Mouse (Mus musculus) stomach, embryonic 15.5 days (tissue): Measurements from ENCODE around the gene Ccdc138. TPM values are rescaled to one million over a fixed set of nuclear protein-coding genes. Genes with fewer than 3 reads are reported as not detected.

Source experiments
- ATAC-seq: fragments of 200-750 bp; cut with Nextera tagmentation; 2 replicates; pipeline ENCODE4 v1.8.0; 2017; ENCODE audit warnings: low read depth, moderate number of reproducible peaks, moderate TSS enrichment; ENCODE audit not compliant: insufficient read depth, low FRiP score
- H3K27ac ChIP-seq: fragments of 300-500 bp; sonication (generic); 2 replicates; pipeline ENCODE4 v1.5.1; 2015; ENCODE audit warnings: mild to moderate bottlenecking, inconsistent platforms
- H3K27me3 ChIP-seq: fragments of 300-500 bp; sonication (generic); replicated peaks from 2 replicates; pipeline ENCODE4 v1.6.1; 2015; ENCODE audit warnings: inconsistent platforms
- H3K36me3 ChIP-seq: fragments of 300-500 bp; sonication (generic); 2 replicates; pipeline ENCODE4 v1.6.1; 2015; ENCODE audit warnings: inconsistent platforms
- H3K4me1 ChIP-seq: fragments of 300-500 bp; sonication (generic); 2 replicates; pipeline ENCODE4 v1.6.1; 2015; ENCODE audit warnings: inconsistent platforms
- H3K4me2 ChIP-seq: fragments of 300-500 bp; sonication (generic); 2 replicates; pipeline ENCODE4 v1.6.1; 2015; ENCODE audit warnings: mild to moderate bottlenecking, inconsistent platforms
- H3K4me3 ChIP-seq: fragments of 300-500 bp; sonication (generic); replicated peaks from 2 replicates; pipeline ENCODE4 v1.5.1; 2015; ENCODE audit warnings: inconsistent platforms
- H3K9ac ChIP-seq: fragments of 300-500 bp; sonication (generic); 2 replicates; pipeline ENCODE4 v1.6.1; 2015; ENCODE audit warnings: inconsistent platforms
- H3K9me3 ChIP-seq: fragments of 300-500 bp; sonication (generic); 2 replicates; pipeline ENCODE4 v1.6.1; 2016; ENCODE audit warnings: inconsistent platforms
- whole genome bisulfite sequencing: fragments of 180-500 bp; shearing (Covaris S2); methylation state at CpG from one replicate; pipeline ENCODE4 v1.1.7; 2015; 5-methylcytosine and 5-hydroxymethylcytosine counted together
- polyA plus RNA-seq: library from polyadenylated mRNA; unstranded; fragments of >200 nt; fragmentation: Nextera tagmentation; extraction: Ambion mirVana; gene quantifications from 2 replicates; pipeline ENCODE4 v1.2.1, GENCODE M21; 2015

Gene Ccdc138
- polyA plus RNA-seq, result 7.7 and 9.3 TPM in 2 replicates

- no peaks in the 10 kb centered on the region for H3K9me3 ChIP-seq
- H3K9ac ChIP-seq, result peak within 1 kb of the TSS; percentile 42; the same call in 1 of the 2 replicates
- no peaks in the 10 kb centered on the region for H3K4me1 ChIP-seq
- no peaks in the 10 kb centered on the region for H3K27me3 ChIP-seq
- ATAC-seq, result peak; percentile 98
- WGBS, result 1% methylated on average over 50 of the region's 50 CpGs
- peak within 1 kb of the TSS; percentile 87 for H3K27ac ChIP-seq
- peaks cover 13% of the 10 kb centered on the region for H3K36me3 ChIP-seq
- peak within 1 kb of the TSS; percentile 69 for H3K4me3 ChIP-seq
- H3K4me2 ChIP-seq, result peak within 1 kb of the TSS; percentile 67
Measured at GRCm38 (mm10) chr10:58497320-58498284, at the start of gene Ccdc138. TSS of gene Ccdc138 (plus strand) at chr10:58497948.

- Histone ChIP-seq H3K4me1 (no peaks in the 10 kb centered on the region), H3K4me2 (no peak overlapping the region), H3K27me3 (no peaks in the 10 kb centered on the region), H3K9me3 (no peaks in the 10 kb centered on the region), H3K4me3 (no peak overlapping the region), H3K27ac (no peak overlapping the region), H3K9ac (no peak overlapping the region), H3K36me3 (peaks cover 10% of the 10 kb centered on the region; the same call in 1 of the 2 replicates)
- no peak for ATAC-seq
Measured at GRCm38 (mm10) chr10:58451575-58451974, 46.2 kb upstream of the Ccdc138 start.

- H3K4me1 ChIP-seq, result no peaks in the 10 kb centered on the region
- no peak overlapping the region for H3K27ac ChIP-seq
- H3K4me2 ChIP-seq, result no peak overlapping the region
- no peak overlapping the region for H3K9ac ChIP-seq
- 76% methylated on average over 1 of the region's 1 CpGs for WGBS
- no peaks in the 10 kb centered on the region for H3K9me3 ChIP-seq
- H3K27me3 ChIP-seq, result no peaks in the 10 kb centered on the region
- no peak overlapping the region for H3K4me3 ChIP-seq
- H3K36me3 ChIP-seq, result peaks cover 10% of the 10 kb centered on the region; the same call in 1 of the 2 replicates
- peak; percentile 66; the same call in 1 of the 2 replicates for ATAC-seq
Measured at GRCm38 (mm10) chr10:58452185-58452584, 45.6 kb upstream of the Ccdc138 start.

- ATAC-seq, result no peak
- Histone ChIP-seq H3K4me1 (no peaks in the 10 kb centered on the region), H3K27me3 (no peaks in the 10 kb centered on the region), H3K27ac (no peak overlapping the region), H3K36me3 (peaks cover 27% of the 10 kb centered on the region), H3K9ac (no peak overlapping the region), H3K4me2 (no peak overlapping the region), H3K9me3 (no peaks in the 10 kb centered on the region), H3K4me3 (no peak overlapping the region)
- WGBS, result 94% methylated on average over 1 of the region's 1 CpGs
Measured at GRCm38 (mm10) chr10:58459896-58460295, 37.9 kb upstream of the Ccdc138 start.

- Histone ChIP-seq H3K4me3 (no peak overlapping the region), H3K27me3 (no peaks in the 10 kb centered on the region), H3K9ac (no peak overlapping the region), H3K9me3 (no peaks in the 10 kb centered on the region), H3K4me1 (no peaks in the 10 kb centered on the region), H3K4me2 (no peak overlapping the region), H3K27ac (no peak overlapping the region), H3K36me3 (peaks cover 37% of the 10 kb centered on the region; the same call in 1 of the 2 replicates)
- no peak for ATAC-seq
- 88% methylated on average over 5 of the region's 5 CpGs for WGBS
Measured at GRCm38 (mm10) chr10:58477086-58477755, 20.5 kb upstream of the Ccdc138 start.

- no peak overlapping the region for H3K27ac ChIP-seq
- WGBS, result 97% methylated on average over 2 of the region's 2 CpGs
- no peaks in the 10 kb centered on the region for H3K27me3 ChIP-seq
- H3K4me1 ChIP-seq, result no peaks in the 10 kb centered on the region
- no peak overlapping the region for H3K4me2 ChIP-seq
- H3K4me3 ChIP-seq, result no peak overlapping the region
- no peak overlapping the region for H3K9ac ChIP-seq
- H3K36me3 ChIP-seq, result peaks cover 37% of the 10 kb centered on the region; the same call in 1 of the 2 replicates
- no peak for ATAC-seq
- no peaks in the 10 kb centered on the region for H3K9me3 ChIP-seq
Measured at GRCm38 (mm10) chr10:58478071-58478578, 19.6 kb upstream of the Ccdc138 start.

GRCm38 (mm10) chr10:58479954-58480490, 17.7 kb upstream of the Ccdc138 start:
- Histone ChIP-seq H3K4me3 (no peak overlapping the region), H3K9me3 (no peaks in the 10 kb centered on the region), H3K4me1 (no peaks in the 10 kb centered on the region), H3K9ac (no peak overlapping the region), H3K27me3 (no peaks in the 10 kb centered on the region), H3K4me2 (no peak overlapping the region), H3K27ac (no peak overlapping the region), H3K36me3 (peaks cover 43% of the 10 kb centered on the region; the same call in 1 of the 2 replicates)
- ATAC-seq, result no peak
- WGBS, result 88% methylated on average over 4 of the region's 4 CpGs

GRCm38 (mm10) chr10:58491031-58491430, 6.7 kb upstream of the Ccdc138 start:
- H3K9me3 ChIP-seq, result no peaks in the 10 kb centered on the region
- no peaks in the 10 kb centered on the region for H3K27me3 ChIP-seq
- no peak overlapping the region for H3K9ac ChIP-seq
- H3K36me3 ChIP-seq, result peaks cover 33% of the 10 kb centered on the region
- H3K4me2 ChIP-seq, result no peak overlapping the region
- no peak for ATAC-seq
- no peak overlapping the region for H3K4me3 ChIP-seq
- WGBS, result 90% methylated on average over 5 of the region's 5 CpGs
- H3K27ac ChIP-seq, result no peak overlapping the region
- no peaks in the 10 kb centered on the region for H3K4me1 ChIP-seq

GRCm38 (mm10) chr10:58495637-58496036, 2.1 kb upstream of the Ccdc138 start:
- Histone ChIP-seq H3K9me3 (no peaks in the 10 kb centered on the region), H3K4me3 (no peak overlapping the region), H3K27me3 (no peaks in the 10 kb centered on the region), H3K4me1 (no peaks in the 10 kb centered on the region), H3K27ac (no peak overlapping the region), H3K9ac (no peak overlapping the region), H3K36me3 (peaks cover 26% of the 10 kb centered on the region), H3K4me2 (no peak overlapping the region)
- 80% methylated on average over 2 of the region's 2 CpGs for WGBS
- no peak for ATAC-seq

GRCm38 (mm10) chr10:58496732-58497131, 1.0 kb upstream of the Ccdc138 start:
- H3K27me3 ChIP-seq, result no peaks in the 10 kb centered on the region
- H3K9ac ChIP-seq, result no peak overlapping the region
- H3K36me3 ChIP-seq, result peaks cover 17% of the 10 kb centered on the region
- ATAC-seq, result no peak
- peak overlapping the region; percentile 67; the same call in 1 of the 2 replicates for H3K4me2 ChIP-seq
- H3K9me3 ChIP-seq, result no peaks in the 10 kb centered on the region
- peak overlapping the region; percentile 87 for H3K27ac ChIP-seq
- peak overlapping the region; percentile 69; the same call in 1 of the 2 replicates for H3K4me3 ChIP-seq
- no peaks in the 10 kb centered on the region for H3K4me1 ChIP-seq

GRCm38 (mm10) chr10:58498516-58498915, 768 bp downstream of the Ccdc138 start:
- Histone ChIP-seq H3K27me3 (no peaks in the 10 kb centered on the region), H3K36me3 (peaks cover 5% of the 10 kb centered on the region), H3K4me1 (no peaks in the 10 kb centered on the region), H3K27ac (no peak overlapping the region), H3K9me3 (no peaks in the 10 kb centered on the region), H3K9ac (peak overlapping the region; percentile 42; the same call in 1 of the 2 replicates), H3K4me2 (peak overlapping the region; percentile 67), H3K4me3 (peak overlapping the region; percentile 69)
- no peak for ATAC-seq
- WGBS, result 42% methylated on average over 2 of the region's 2 CpGs
